Mouse (Mus musculus) ES-Bruce4 (cell line): ENCODE measurements around the gene 4921536K21Rik. TPM values are rescaled to one million over a fixed set of nuclear protein-coding genes. Genes with fewer than 3 reads are reported as not detected.

Experiments
- H3K27ac ChIP-seq: 2 replicates; pipeline ENCODE4 v1.5.1; 2012; ENCODE audit warnings: low read length, inconsistent platforms; ENCODE audit not compliant: insufficient read depth
- H3K27me3 ChIP-seq: 2 replicates; pipeline ENCODE4 v1.6.1; 2012; ENCODE audit warnings: mild to moderate bottlenecking, low read length, inconsistent platforms; ENCODE audit not compliant: control insufficient read depth, poor library complexity, insufficient read depth, severe bottlenecking
- H3K36me3 ChIP-seq: 2 replicates; pipeline ENCODE4 v1.6.1; 2012; ENCODE audit warnings: inconsistent platforms, mild to moderate bottlenecking, low read length, moderate library complexity; ENCODE audit not compliant: control insufficient read depth, poor library complexity, insufficient read depth, severe bottlenecking
- H3K4me1 ChIP-seq: one replicate; pipeline ENCODE4 v1.8.1; 2011; ENCODE audit warnings: low read length; ENCODE audit not compliant: control insufficient read depth, insufficient read depth
- H3K4me3 ChIP-seq: 2 replicates; pipeline ENCODE4 v1.5.1; 2011; ENCODE audit warnings: low read depth, mild to moderate bottlenecking, low read length
- H3K9ac ChIP-seq: 2 replicates; pipeline ENCODE4 v1.6.1; 2012; ENCODE audit warnings: low read depth, mild to moderate bottlenecking, inconsistent platforms; ENCODE audit not compliant: poor library complexity, severe bottlenecking
- H3K9me3 ChIP-seq: replicated peaks from 2 replicates; pipeline ENCODE4 v1.6.1; 2012; ENCODE audit warnings: mild to moderate bottlenecking, low read length, inconsistent platforms; ENCODE audit not compliant: control insufficient read depth, poor library complexity, insufficient read depth, severe bottlenecking
- CTCF ChIP-seq: IDR thresholded peaks from one replicate; pipeline ENCODE4 v1.8.1; 2011; ENCODE audit warnings: low read depth, low read length
- EP300 ChIP-seq: IDR thresholded peaks from 2 replicates; pipeline ENCODE4 v1.6.1; 2011; ENCODE audit warnings: low read depth, low read length; ENCODE audit not compliant: insufficient read depth
- POLR2A ChIP-seq: IDR thresholded peaks from one replicate; pipeline ENCODE4 v1.8.1; 2011; ENCODE audit warnings: low read length; ENCODE audit not compliant: insufficient read depth
- polyA plus RNA-seq: library from polyadenylated mRNA; stranded (reverse); fragments of >200 nt; gene quantifications from 2 replicates; pipeline ENCODE4 v1.2.4, GENCODE M21; 2011; ENCODE audit warnings: low read depth; ENCODE audit not compliant: missing spikeins, insufficient read depth, insufficient read length

Gene 4921536K21Rik
- polyA plus RNA-seq, 1 experiment = 0.72 TPM

DNA sequence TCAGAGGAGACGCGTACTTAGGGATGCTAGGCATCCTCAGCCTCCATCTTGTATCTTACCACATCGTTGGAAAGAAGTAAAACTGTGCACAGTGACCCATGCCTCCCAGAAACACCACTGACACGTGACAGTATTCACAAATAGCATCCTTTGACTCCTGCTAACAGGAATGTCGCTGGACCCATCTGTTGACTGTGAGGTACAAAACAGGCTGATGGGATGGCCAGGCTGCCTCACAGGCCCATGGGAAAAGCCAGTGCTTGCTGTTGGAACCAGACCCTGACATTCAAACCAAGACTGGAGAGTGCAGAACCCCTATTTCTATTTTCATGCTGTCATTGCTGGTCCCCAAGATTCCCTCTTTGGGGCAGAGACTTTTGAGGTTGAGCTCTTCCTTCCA lies 37.0 kb downstream of the 4921536K21Rik start:
- no peaks in the 10 kb centered on the region for H3K4me1 ChIP-seq
- H3K27ac ChIP-seq = no peak overlapping the region

DNA sequence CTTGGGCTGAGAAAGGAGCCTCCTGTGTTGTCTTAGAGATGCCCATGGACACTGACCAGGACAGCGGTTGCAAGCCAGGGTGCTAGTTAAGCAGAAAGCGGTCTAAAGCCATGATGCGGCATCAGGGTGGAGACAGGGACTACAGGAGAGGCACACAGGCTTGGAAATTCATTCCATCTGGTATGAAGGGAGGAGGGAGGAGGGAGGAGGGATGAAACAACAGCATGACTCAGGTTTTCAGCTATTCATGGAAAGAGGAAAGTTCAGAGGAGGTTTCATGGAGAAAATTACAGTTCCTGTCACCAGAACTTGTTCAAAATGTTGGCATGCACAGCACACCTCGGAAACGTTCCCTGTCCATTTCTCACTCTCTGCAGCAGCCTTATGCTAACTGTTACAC lies 39.1 kb downstream of the 4921536K21Rik start:
- TF ChIP-seq POLR2A (no peak), EP300 (no peak), CTCF (no peak)
- H3K27me3 ChIP-seq = no peaks in the 10 kb centered on the region
- 0 out of 2 replicates have a peak, but pooled peaks cover 3% of the 10 kb centered on the region for H3K9me3 ChIP-seq
- H3K9ac ChIP-seq = no peak overlapping the region
- no peak overlapping the region for H3K27ac ChIP-seq
- no peak overlapping the region for H3K4me3 ChIP-seq
- H3K36me3 ChIP-seq = no peaks in the 10 kb centered on the region
- no peaks in the 10 kb centered on the region for H3K4me1 ChIP-seq

More for the DNA sequence above, 37.0 kb downstream of the 4921536K21Rik start:
- H3K36me3 ChIP-seq = no peaks in the 10 kb centered on the region
- 0 out of 2 replicates have a peak, but pooled peaks cover 3% of the 10 kb centered on the region for H3K27me3 ChIP-seq
- no peak overlapping the region for H3K4me3 ChIP-seq
- H3K9me3 ChIP-seq = 0 out of 2 replicates have a peak, but pooled peaks cover 3% of the 10 kb centered on the region
- no peak for TF ChIP-seq CTCF
- TF ChIP-seq EP300 = no peak
- TF ChIP-seq POLR2A = no peak
- H3K9ac ChIP-seq = no peak overlapping the region

DNA sequence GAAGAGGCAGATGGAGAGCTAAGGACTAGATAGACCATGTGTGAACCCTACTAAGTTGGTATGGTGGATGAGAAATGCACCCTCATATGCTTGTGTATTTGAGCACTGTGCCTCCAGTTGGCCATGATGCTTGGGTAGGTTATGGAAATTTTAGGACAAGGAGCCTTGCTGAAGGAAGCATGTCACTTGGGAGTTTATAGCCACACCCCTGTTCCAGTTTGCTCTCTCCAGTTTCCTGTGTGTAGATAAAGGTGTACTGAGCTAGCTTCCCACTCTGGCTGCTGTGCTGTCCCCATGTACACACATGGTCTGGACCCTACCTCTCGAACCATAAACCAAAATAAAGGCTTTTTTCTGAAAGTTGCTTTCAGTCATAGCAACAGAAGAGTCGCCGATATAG lies 40.7 kb downstream of the 4921536K21Rik start:
- Histone ChIP-seq H3K27me3 (no peaks in the 10 kb centered on the region), H3K9me3 (0 out of 2 replicates have a peak, but pooled peaks cover 3% of the 10 kb centered on the region), H3K36me3 (no peaks in the 10 kb centered on the region), H3K27ac (no peak overlapping the region), H3K4me1 (no peaks in the 10 kb centered on the region), H3K9ac (no peak overlapping the region), H3K4me3 (no peak overlapping the region)
- TF ChIP-seq POLR2A (no peak), EP300 (no peak), CTCF (no peak)

DNA sequence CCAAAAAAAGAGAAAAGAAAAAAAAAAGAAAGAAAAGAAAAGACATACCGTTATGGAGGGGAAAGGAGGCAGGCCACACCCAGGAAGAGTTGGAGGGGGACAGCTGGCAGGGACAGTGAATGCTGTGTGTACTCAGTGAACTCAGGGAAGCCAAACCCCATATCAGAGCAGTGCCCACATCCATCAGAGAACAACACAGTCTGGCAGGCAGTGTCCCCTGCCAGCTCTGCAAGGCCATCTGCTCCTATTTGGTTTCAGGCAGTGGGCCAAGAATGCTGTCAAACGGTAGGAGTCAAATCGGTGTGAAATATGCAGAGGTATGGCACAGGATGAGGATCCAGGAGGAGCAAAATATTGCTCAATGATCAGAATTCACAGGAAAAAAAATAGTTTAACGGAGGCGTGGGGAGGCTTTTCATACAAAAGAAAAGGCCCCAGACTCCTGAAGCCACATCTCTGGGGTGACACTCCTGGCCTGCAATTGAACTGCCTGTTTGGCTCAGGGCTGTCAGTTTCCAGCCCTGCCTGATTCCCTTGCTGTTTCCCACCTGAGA lies 41.3 kb downstream of the 4921536K21Rik start:
- H3K4me1 ChIP-seq = no peaks in the 10 kb centered on the region
- no peaks in the 10 kb centered on the region for H3K36me3 ChIP-seq
- TF ChIP-seq POLR2A (no peak), CTCF (no peak), EP300 (no peak)
- no peak overlapping the region for H3K9ac ChIP-seq
- H3K4me3 ChIP-seq = no peak overlapping the region
- no peaks in the 10 kb centered on the region for H3K27me3 ChIP-seq
- 0 out of 2 replicates have a peak, but pooled peaks cover 3% of the 10 kb centered on the region for H3K9me3 ChIP-seq
- H3K27ac ChIP-seq = no peak overlapping the region

DNA sequence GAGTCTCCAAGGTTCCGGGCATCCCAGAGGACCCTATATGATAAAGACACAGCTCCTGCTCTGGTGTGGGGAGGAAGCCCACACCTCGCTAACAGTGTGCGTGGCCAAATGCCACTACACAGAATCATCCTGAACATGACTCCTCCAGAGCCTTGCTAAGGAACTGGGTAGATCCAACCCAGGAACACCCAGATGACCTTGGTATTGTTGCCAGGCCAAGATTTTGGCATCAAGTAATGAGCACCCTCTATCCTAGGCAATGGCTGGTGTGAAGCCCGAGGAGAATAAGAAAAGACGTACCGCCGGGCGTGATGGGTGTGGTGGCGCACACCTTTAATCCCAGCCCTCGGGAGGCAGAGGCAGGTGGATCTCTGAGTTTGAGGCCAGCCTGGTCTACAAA lies 41.9 kb downstream of the 4921536K21Rik start:
- Histone ChIP-seq H3K27ac (no peak overlapping the region), H3K9ac (no peak overlapping the region), H3K4me1 (no peaks in the 10 kb centered on the region), H3K4me3 (no peak overlapping the region), H3K9me3 (0 out of 2 replicates have a peak, but pooled peaks cover 3% of the 10 kb centered on the region), H3K36me3 (no peaks in the 10 kb centered on the region), H3K27me3 (no peaks in the 10 kb centered on the region)
- TF ChIP-seq CTCF (no peak), EP300 (no peak), POLR2A (no peak)

DNA sequence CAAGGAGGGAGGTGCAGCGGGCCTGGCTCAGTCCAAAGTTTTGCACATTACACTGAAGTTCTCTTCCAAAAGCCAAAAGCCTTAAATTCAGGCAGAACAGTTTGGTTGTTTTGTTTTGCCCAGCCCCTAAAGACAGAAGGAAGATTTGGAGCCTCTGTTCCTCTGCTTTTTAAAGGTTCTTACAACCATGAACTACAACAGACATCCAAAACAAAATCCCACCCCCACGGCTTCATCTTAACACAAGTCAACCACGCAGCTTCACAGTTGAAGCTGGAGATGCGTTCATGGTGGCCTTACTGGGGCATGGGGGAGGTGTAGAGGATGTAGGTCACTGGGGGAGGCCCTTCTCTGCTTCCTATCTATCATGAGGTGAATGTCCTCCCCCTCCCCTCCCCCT lies 43.0 kb downstream of the 4921536K21Rik start:
- no peak for TF ChIP-seq EP300
- no peak for TF ChIP-seq POLR2A
- no peak for TF ChIP-seq CTCF
- Histone ChIP-seq H3K4me1 (no peaks in the 10 kb centered on the region), H3K27ac (no peak overlapping the region), H3K4me3 (no peak overlapping the region), H3K9ac (no peak overlapping the region), H3K9me3 (0 out of 2 replicates have a peak, but pooled peaks cover 3% of the 10 kb centered on the region), H3K36me3 (no peaks in the 10 kb centered on the region), H3K27me3 (no peaks in the 10 kb centered on the region)
